Mouse (Mus musculus): ENCODE results near the gene Ing4.

GRCm38 (mm10) chr6:125087937-125088336 is 48.4 kb downstream of the Ing4 start:
- TF ChIP-seq EP300 (IDR thresholded peaks at IDR 0.05; ENCODE audit: low read depth) (no peak), CTCF (IDR thresholded peaks at IDR 0.05; ENCODE audit: low read depth) (no peak)

All from liver, postnatal 0 days (tissue).